Mouse (Mus musculus) gastrocnemius, postnatal 36 days (tissue): ENCODE measurements around the gene Nppa. TPM values are rescaled to one million over a fixed set of nuclear protein-coding genes. Genes with fewer than 3 reads are reported as not detected.
"Not testable (repeated sequence)": the region's sequence is repeated elsewhere in the genome, so short reads cannot be mapped to it uniquely, and the experiment has no call there.

ENCODE experiments used
- DNase-seq, 2 experiments: peaks; one replicate each; pipeline ENCODE4 v3.0.0; 2022
- intact Hi-C: fragments of 180-260 bp; cut with DNase I; formaldehyde crosslinking; loops from one replicate; pipeline ENCODE4 v1.15.1; 2025
- total RNA-seq, 2 experiments: library from RNA; stranded (reverse); gene quantifications; 2 replicates each; pipeline ENCODE4 v1.2.3; 2021

Gene Nppa
- total RNA-seq, 2 experiments from 2014 or later = not detected

- intact Hi-C loops = loop anchor here (2.0 kb wide), 2 partner anchors 48 to 56 kb away; no protein-coding TSS in a partner anchor
- peak in 1 of 2 experiments; percentile 25 for DNase-seq
Measured at GRCm38 (mm10) chr4:148008412-148008811, 7.9 kb downstream of the Nppa start.

- intact Hi-C loops = loop anchor here (2.0 kb wide), 2 partner anchors 49 to 57 kb away; no protein-coding TSS in a partner anchor
- DNase-seq = no peak
Measured at GRCm38 (mm10) chr4:148009641-148010040, 9.1 kb downstream of the Nppa start.

DNA sequence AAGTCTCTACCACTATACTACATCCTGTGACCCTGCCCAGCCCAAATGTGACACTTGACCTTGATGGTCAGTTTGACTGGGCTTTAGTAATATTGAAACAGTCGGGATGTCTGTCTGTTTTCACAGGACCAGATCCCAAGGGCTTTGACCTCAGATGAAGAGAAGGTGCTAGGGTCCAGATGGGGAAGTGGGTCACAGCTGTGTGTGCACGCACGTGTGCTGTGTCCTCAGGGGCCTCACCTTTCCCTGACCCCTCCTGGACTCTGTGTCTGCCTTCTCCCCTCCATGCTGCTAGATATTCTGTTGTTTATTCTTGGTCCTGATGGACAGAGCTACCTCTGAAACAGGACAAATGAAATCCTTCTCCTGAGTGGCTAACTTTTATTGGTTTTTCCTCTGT is 10.8 kb downstream of the Nppa start:
- intact Hi-C loops = no loop called here

GRCm38 (mm10) chr4:148012216-148012615 is 11.7 kb downstream of the Nppa start:
- DNase-seq = no peak
- intact Hi-C loops = no loop called here

More for the DNA sequence above, 10.8 kb downstream of the Nppa start:
- DNase-seq = no peak

- intact Hi-C loops = no loop called here
- DNase-seq = no peak
Measured at GRCm38 (mm10) chr4:148015418-148015817, 14.9 kb downstream of the Nppa start.

DNA sequence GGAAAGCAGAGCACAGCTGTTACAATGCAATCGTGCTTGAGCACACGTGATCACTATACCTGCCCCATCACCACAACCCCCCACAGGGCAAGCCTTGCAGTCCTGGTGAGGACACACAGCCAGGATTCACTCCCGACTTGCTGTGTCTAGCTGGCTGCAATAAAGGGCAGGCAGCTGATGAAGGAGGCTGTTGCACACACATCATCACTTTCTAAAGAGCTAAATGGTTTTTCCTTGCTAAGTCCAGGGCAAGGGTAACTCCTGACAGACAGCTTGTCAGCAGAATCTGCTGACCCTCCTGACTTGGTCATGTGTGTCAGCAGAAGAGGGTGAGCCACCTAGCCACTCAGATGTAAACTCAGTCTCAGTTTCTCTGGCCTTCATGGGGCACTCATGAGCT is 16.5 kb downstream of the Nppa start:
- DNase-seq = no peak
- intact Hi-C loops = no loop called here

DNA sequence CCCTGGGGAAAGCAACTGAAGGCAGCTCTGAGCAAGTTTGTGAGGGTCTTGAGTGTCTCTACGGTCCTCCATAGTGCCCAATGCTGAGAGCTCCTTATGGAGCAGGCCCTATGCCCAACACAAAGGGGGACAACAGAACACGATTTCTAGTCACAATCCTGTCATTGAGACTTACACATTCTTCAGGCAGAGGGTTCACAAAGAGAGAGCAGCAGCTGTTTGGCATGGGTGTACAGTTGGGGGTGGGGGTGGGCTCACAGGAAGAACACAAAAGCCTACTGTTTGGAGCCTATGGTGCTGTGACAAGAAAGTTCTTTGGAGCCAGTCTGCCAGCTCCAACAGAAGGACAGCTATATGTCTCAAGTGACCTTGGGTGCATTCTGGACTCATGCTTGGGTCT is 17.9 kb downstream of the Nppa start:
- DNase-seq = no peak
- intact Hi-C loops = no loop called here

DNA sequence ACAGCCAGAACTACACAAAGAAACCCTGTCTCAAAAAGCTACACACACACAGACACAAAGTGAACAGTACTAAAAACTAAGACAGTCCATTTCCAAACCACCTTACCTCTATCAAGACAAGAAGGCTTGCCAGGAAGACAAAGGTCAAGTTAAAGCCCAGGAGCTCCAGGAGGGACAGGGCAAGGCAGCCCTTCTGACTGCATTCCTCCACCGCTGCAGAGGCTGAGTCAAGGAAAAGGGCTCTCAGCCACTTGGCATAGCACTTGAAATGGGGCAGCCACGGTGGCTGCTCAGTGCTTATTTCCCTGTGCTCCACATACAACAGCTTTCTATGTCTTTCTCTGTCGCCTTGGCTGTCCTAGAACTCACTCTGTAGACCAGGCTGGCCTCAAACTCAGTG is 23.5 kb downstream of the Nppa start:
- intact Hi-C loops = no loop called here
- no peak for DNase-seq

GRCm38 (mm10) chr4:148029297-148029696 is 28.8 kb downstream of the Nppa start:
- intact Hi-C loops = no loop called here
- DNase-seq = no peak

GRCm38 (mm10) chr4:148030506-148030905 is 30.0 kb downstream of the Nppa start:
- no peak for DNase-seq
- intact Hi-C loops = no loop called here

- intact Hi-C loops = no loop called here
- DNase-seq = no peak
Measured at GRCm38 (mm10) chr4:148033858-148034410, 33.4 kb downstream of the Nppa start.

- no peak for DNase-seq
- intact Hi-C loops = no loop called here
Measured at GRCm38 (mm10) chr4:148035440-148035839, 34.9 kb downstream of the Nppa start.

DNA sequence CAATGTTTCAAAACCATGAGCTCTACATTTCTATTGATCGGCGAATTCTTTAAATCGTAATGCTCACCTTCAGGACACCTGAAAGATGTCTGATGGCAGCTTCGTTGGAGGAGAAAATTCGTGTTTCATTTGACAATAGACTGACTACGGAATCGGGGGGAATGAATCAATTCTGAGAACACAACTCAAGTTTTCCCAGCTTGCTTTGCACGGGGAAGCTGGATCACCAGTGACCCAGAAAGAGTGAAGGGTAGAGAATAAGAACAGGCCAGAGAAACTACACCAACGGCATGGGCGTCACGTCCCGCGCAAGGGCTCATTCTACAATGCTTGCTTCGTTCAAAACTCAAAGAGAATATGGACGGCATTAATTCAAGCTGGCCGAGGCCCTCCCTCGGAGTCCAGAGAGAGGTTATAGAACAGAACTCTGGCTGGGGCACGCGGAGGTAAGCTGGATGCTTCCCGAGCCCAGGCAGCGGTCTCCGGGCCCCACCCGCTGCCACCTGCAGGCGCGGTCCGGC is 37.6 kb downstream of the Nppa start:
- DNase-seq = no peak
- intact Hi-C loops = no loop called here

- DNase-seq = peak; percentile 99 to 100
- intact Hi-C loops = no loop called here
Measured at GRCm38 (mm10) chr4:148038600-148039253, 38.2 kb downstream of the Nppa start, which contains the start of the genes Clcn6 and Mthfr. TSS of gene Clcn6 (minus strand) at chr4:148038821. TSS of gene Mthfr (plus strand) at chr4:148039077.

GRCm38 (mm10) chr4:148039254-148040028 is 38.9 kb downstream of the Nppa start:
- DNase-seq = peak in 1 of 2 experiments; percentile 21

DNA sequence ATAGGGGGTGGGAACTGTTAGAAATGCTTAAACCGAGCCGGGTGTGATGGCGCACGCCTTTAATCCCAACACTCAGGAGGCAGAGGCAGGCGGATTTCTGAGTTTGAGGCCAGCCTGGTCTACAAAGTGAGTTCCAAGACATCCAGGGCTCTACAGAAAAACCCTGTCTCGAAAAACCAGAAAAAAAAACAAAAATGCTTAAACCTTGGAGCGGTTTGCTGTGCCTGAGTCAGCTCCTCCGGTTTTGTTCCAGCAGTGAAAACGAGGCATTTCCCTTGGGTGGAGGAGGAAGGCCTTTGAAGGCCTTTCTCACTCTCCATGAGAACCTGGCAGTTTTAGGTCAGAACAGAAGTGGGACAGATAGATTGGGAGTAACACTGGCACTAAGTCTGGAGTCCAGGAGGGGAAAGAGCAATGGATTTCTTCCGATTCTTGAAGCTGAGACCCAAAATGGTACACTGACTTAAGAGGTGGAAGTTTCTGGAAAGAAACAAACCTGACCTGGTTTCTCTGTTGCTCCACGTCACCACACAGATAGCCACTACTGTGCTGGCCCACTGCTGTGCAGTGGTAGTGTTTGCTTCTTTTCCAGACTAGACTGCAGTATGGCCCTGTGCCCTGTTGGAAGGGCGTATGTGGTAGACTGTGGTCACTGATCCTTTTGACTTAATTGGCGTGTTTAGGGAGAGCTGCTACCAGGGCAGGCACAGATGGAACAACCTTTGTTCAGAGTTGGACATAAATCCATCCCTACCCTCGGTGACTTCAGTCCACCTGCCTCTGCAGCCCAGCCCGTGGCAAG is 39.7 kb downstream of the Nppa start:
- intact Hi-C loops = loop anchor here (2.0 kb wide), 1 partner anchor 15 kb away; no protein-coding TSS in a partner anchor
- peak in 1 of 2 experiments; percentile 26 for DNase-seq

More at GRCm38 (mm10) chr4:148039254-148040028, 38.9 kb downstream of the Nppa start:
- intact Hi-C loops = loop anchor here (2.0 kb wide), 1 partner anchor 15 kb away; no protein-coding TSS in a partner anchor

DNA sequence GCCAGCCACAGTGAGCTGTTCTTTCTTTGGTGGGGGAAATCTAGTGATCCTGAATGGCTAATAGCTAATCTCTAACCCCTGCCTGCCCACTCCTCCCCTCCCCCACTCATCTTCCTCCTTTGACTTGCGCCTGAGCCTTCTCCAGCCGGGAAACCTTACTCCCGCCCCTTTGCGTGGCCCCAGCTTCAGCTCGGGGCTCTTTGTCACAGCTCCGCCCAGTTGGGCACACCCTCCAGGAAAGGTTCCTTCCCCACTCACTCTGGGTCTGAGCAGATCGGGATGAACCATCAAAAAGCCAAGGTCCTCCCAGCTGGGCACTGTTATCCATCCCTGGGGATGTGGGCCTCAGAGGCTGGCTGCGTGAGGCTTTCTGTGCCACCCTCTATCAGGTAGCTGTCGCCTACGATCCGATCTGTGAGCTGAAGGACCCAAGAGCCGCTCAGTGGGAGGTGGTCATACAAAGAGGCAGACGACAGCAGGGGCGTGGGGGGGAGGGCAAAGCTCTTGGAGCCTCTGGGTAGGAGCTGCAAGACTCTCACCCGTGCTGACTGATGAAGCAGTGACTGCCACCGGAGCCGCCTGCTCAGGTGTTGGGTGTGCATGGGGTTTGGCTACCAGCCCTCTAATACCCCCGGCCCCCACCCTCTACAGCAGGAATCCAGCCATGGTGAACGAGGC is 40.5 kb downstream of the Nppa start:
- intact Hi-C loops = loop anchor here (2.0 kb wide), 1 partner anchor 14 kb away; no protein-coding TSS in a partner anchor

DNA sequence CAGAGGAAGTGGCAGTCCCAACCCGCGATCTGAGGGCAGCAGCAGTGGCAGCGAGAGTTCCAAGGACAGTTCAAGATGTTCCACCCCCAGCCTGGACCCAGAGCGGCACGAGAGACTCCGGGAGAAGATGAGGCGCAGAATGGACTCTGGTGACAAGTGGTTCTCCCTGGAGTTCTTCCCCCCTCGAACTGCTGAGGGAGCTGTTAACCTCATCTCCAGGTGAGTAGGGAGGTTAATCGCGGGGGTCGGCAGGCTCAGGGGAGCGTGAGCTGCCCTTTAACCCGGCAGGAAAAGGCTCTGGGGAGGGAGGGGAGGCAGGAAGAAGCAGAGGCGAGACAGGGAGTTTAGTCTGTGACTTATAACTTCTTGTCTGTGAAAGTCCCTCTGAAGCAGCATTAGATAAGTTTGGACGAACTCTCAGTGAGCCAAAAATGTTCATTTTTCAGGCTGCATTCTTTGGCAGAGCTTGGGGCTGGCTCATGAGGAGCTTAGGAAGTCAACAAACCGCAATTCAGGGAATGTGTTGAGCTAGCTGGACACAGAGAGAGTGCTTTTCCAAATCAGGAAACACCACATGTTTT is 41.2 kb downstream of the Nppa start:
- intact Hi-C loops = loop anchor here (2.0 kb wide), 1 partner anchor 13 kb away; no protein-coding TSS in a partner anchor
- peak in 1 of 2 experiments; percentile 35 for DNase-seq

More for the DNA sequence above, 40.5 kb downstream of the Nppa start:
- DNase-seq = peak; percentile 48 to 66

GRCm38 (mm10) chr4:148043327-148043726 is 42.8 kb downstream of the Nppa start:
- intact Hi-C loops, DNase-seq: not testable (repeated sequence)
